Mouse (Mus musculus): ENCODE data around the gene Dlgap1.

- TF ChIP-seq POLR2A (IDR thresholded peaks at IDR 0.05; ENCODE audit: low read depth, low read length) (no peak), CTCF (IDR thresholded peaks at IDR 0.05; ENCODE audit: extremely low read depth, insufficient read depth, insufficient read length, insufficient replicate concordance) (no peak)
Observed at GRCm38 (mm10) chr17:70750236-70751160, 781.6 kb downstream of the Dlgap1 start.

Measured in spleen, adult 2 months (tissue).